20 mouse cellular contexts compared by ENCODE assay signal in the genomic region with DNA sequence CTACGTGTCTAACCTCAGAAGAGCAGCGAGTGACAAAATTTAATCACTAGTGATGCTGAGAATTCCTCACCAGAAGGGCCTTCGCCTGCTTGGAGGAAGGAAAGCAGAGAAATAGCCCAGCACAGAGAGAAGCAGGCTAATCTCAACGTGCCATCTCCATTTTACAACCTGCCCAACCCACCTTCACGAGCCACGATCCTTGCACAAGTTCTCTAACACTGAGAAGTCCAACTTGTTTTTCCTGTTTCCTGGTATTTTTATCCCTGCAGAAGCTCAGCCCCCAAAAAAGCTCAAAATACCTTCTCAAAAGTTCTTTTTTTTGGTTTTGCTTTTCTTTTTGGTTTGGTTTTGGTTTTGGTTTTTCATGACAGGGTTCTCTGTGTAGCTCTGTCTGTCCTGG. TPM values are rescaled to one million over a fixed set of nuclear protein-coding genes. Genes with fewer than 3 reads are reported as not detected.
A peak's percentile ranks its signal among the peaks of the same experiment; 100 is the strongest.
DNase-seq lines count a peak whose midpoint lies in the region; ATAC-seq lines count a peak whose summit lies in the region.
"Had no signal": no experiment of that assay in that cellular context is flagged by ENCODE, and none has a peak within 500 bp of the region (broad histone marks: within the 10 kb centered on the region; RNA-seq: fewer than 3 reads in every experiment).

No protein-coding gene starts in this region.

- intact Hi-C loops in heart, postnatal 14 days (cut with DNase I) = no loop called here

- ATAC-seq in intestine, embryonic 14.5 days (replicated peaks; ENCODE audit: low FRiP score, low TSS enrichment, low read depth) = peak; percentile 64; the same call in 1 of the 2 replicates
- ATAC-seq in stomach, embryonic 16.5 days (ENCODE audit: insufficient read depth, low FRiP score) = no peak; the same call in 1 of the 2 replicates
- no peak for ATAC-seq in liver, embryonic 12.5 days
- ATAC-seq: midbrain, embryonic 15.5 days had no signal

- H3K9me3 ChIP-seq in intestine, embryonic 14.5 days (ENCODE audit: control insufficient read depth, low read length) = no peaks in the 10 kb centered on the region
- no peaks in the 10 kb centered on the region for H3K9me3 ChIP-seq in stomach, embryonic 16.5 days (replicated peaks; ENCODE audit: control insufficient read depth, low read length)
- H3K9me3 ChIP-seq in liver, embryonic 12.5 days (replicated peaks) = no peaks in the 10 kb centered on the region
- H3K9me3 ChIP-seq: forebrain, embryonic 10.5 days; heart, embryonic 10.5 days; midbrain, embryonic 15.5 days had no signal

- H3K27me3 ChIP-seq in intestine, embryonic 14.5 days (replicated peaks; ENCODE audit: control insufficient read depth, insufficient read depth, low read length) = no peaks in the 10 kb centered on the region
- no peaks in the 10 kb centered on the region for H3K27me3 ChIP-seq in stomach, embryonic 16.5 days (ENCODE audit: control insufficient read depth, insufficient read depth, low read length)
- no peaks in the 10 kb centered on the region for H3K27me3 ChIP-seq in liver, embryonic 12.5 days (replicated peaks)
- H3K27me3 ChIP-seq: midbrain, embryonic 15.5 days had no signal

- no peak overlapping the region for H3K9ac ChIP-seq in intestine, embryonic 14.5 days (ENCODE audit: low read length)
- no peak overlapping the region for H3K9ac ChIP-seq in stomach, embryonic 16.5 days (ENCODE audit: low read length)
- H3K9ac ChIP-seq in liver, embryonic 12.5 days = no peak overlapping the region
- H3K9ac ChIP-seq: hindbrain, embryonic 14.5 days; liver, embryonic 14.5 days; midbrain, embryonic 15.5 days had no signal

- peak overlapping the region; percentile 85 for H3K27ac ChIP-seq in intestine, embryonic 14.5 days (ENCODE audit: low read depth)
- H3K27ac ChIP-seq in stomach, embryonic 16.5 days (ENCODE audit: low read length) = peak overlapping the region; percentile 70
- H3K27ac ChIP-seq in liver, embryonic 12.5 days = no peak overlapping the region
- H3K27ac ChIP-seq: heart, embryonic 10.5 days; hindbrain, embryonic 14.5 days; liver, embryonic 14.5 days; midbrain, embryonic 15.5 days had no signal

- H3K4me2 ChIP-seq in intestine, embryonic 14.5 days (ENCODE audit: low read length) = no peak overlapping the region
- no peak overlapping the region for H3K4me2 ChIP-seq in stomach, embryonic 16.5 days (ENCODE audit: low read depth, low read length)
- H3K4me2 ChIP-seq in liver, embryonic 12.5 days = no peak overlapping the region
- H3K4me2 ChIP-seq: hindbrain, embryonic 14.5 days; midbrain, embryonic 15.5 days had no signal

- H3K4me3 ChIP-seq in intestine, embryonic 14.5 days (ENCODE audit: low read depth, low read length) = no peak overlapping the region
- H3K4me3 ChIP-seq in stomach, embryonic 16.5 days (replicated peaks; ENCODE audit: low read length) = no peak overlapping the region
- no peak overlapping the region for H3K4me3 ChIP-seq in liver, embryonic 12.5 days
- H3K4me3 ChIP-seq: forebrain, embryonic 10.5 days; heart, embryonic 10.5 days; midbrain, embryonic 15.5 days had no signal

- H3K36me3 ChIP-seq in intestine, embryonic 14.5 days (ENCODE audit: control insufficient read depth, insufficient read depth, low read length) = no peaks in the 10 kb centered on the region
- no peaks in the 10 kb centered on the region for H3K36me3 ChIP-seq in stomach, embryonic 16.5 days (ENCODE audit: control insufficient read depth, insufficient read depth, low read length)
- 0 out of 2 replicates have a peak, but pooled peaks cover 3% of the 10 kb centered on the region for H3K36me3 ChIP-seq in liver, embryonic 12.5 days
- H3K36me3 ChIP-seq: forebrain, embryonic 10.5 days; heart, embryonic 10.5 days; midbrain, embryonic 15.5 days had no signal

- DNase-seq in heart, adult 11 months = peak; percentile 15
- DNase-seq in heart, postnatal 14 days = no peak
- peak; percentile 21 for DNase-seq in lung, postnatal 25 days (ENCODE audit: low spot score)
- DNase-seq in lung, adult 18-20 months = no peak
- no peak for DNase-seq in intestine, embryonic 14.5 days (ENCODE audit: low spot score)
- no peak for DNase-seq in adrenal gland, adult 18-20 months (ENCODE audit: low spot score in 2 of 2)
- DNase-seq: adrenal gland, adult 8-10 months; cerebellum, adult 11-12 months; cerebellum, postnatal 36 days; gastrocnemius, postnatal 14 days; kidney, adult 9 months; left cerebral cortex, postnatal 4 days had no signal

- WGBS in intestine, embryonic 14.5 days = 58% methylated on average over 6 of the region's 6 CpGs
- 61% methylated on average over 6 of the region's 6 CpGs for WGBS in stomach, embryonic 16.5 days
- 61% methylated on average over 6 of the region's 6 CpGs for WGBS in liver, embryonic 12.5 days (ENCODE audit: insufficient replicate concordance)

- 0 out of 2 replicates have a peak, but pooled peaks cover 2% of the 10 kb centered on the region for H3K4me1 ChIP-seq in intestine, embryonic 14.5 days (replicated peaks; ENCODE audit: control insufficient read depth, insufficient read depth, low read length)
- peaks cover 5% of the 10 kb centered on the region for H3K4me1 ChIP-seq in stomach, embryonic 16.5 days (ENCODE audit: control insufficient read depth, insufficient read depth, low read length)
- H3K4me1 ChIP-seq in liver, embryonic 12.5 days = peaks cover 17% of the 10 kb centered on the region
- H3K4me1 ChIP-seq: midbrain, embryonic 15.5 days had no signal

RNA-seq across cellular contexts. Expression of gene Gtf2h2, which starts 25.8 kb away (rescaled TPM):
- 10 to 100 TPM; 21.1 to 25.1 TPM for total RNA-seq in heart, postnatal 14 days (2021)
- 81.6 and 96.4 TPM in 2 replicates for polyA plus RNA-seq in intestine, embryonic 14.5 days (2014; fragmentation: Nextera tagmentation; extraction: Ambion mirVana)
- polyA plus RNA-seq in stomach, embryonic 16.5 days (2015; fragmentation: Nextera tagmentation; extraction: Ambion mirVana) = 55.7 and 58.6 TPM in 2 replicates
- 46.6 and 52.2 TPM in 2 replicates for polyA plus RNA-seq in liver, embryonic 12.5 days (2016; fragmentation: Nextera tagmentation; extraction: Ambion mirVana)
- 10 to 100 TPM; 27.8 to 31.4 TPM for total RNA-seq in adrenal gland, adult 18-20 months (2021)

RNA-seq across cellular contexts. Expression of gene Ocln, which starts 34.3 kb away (rescaled TPM):
- 1 to 10 TPM in 1 of 2 experiments, under 1 TPM in 1; 0.51 to 1.1 TPM for total RNA-seq in heart, postnatal 14 days (2021)
- 71.7 and 74.6 TPM in 2 replicates for polyA plus RNA-seq in intestine, embryonic 14.5 days (2014; fragmentation: Nextera tagmentation; extraction: Ambion mirVana)
- 65.9 and 76.9 TPM in 2 replicates for polyA plus RNA-seq in stomach, embryonic 16.5 days (2015; fragmentation: Nextera tagmentation; extraction: Ambion mirVana)
- polyA plus RNA-seq in liver, embryonic 12.5 days (2016; fragmentation: Nextera tagmentation; extraction: Ambion mirVana) = 6.7 and 6.9 TPM in 2 replicates
- total RNA-seq in adrenal gland, adult 18-20 months (2021) = 10 to 100 TPM in 1 of 2 experiments, 1 to 10 TPM in 1; 2.5 to 22.2 TPM
- total RNA-seq: megakaryocyte, adult 5-6 weeks had no signal

Comparison
In these comparisons a context has a peak if more than half of its experiments do, and no peak if none do; other contexts are left out.
1. DNase-seq: peak in heart, adult 11 months (single experiment) and lung, postnatal 25 days (single experiment); none in heart, postnatal 14 days (0 of 2), lung, adult 18-20 months (0 of 2), intestine, embryonic 14.5 days (single experiment) and adrenal gland, adult 18-20 months (0 of 2).